ENCODE assay signal across 13 mouse cellular contexts in genomic region chr16:94919177-94919576, GRCm38 (mm10).
A peak's percentile ranks its signal among the peaks of the same experiment; 100 is the strongest.
DNase-seq lines count a peak whose midpoint lies in the region; ATAC-seq and TF ChIP-seq lines count a peak whose summit lies in the region.
"Had no signal": no experiment of that assay in that cellular context is flagged by ENCODE, and none has a peak within 500 bp of the region (broad histone marks: within the 10 kb centered on the region; RNA-seq: fewer than 3 reads in every experiment).

No protein-coding gene starts in this region.

- H3K36me3 ChIP-seq in forebrain, embryonic 13.5 days (ENCODE audit: poor library complexity, severe bottlenecking), result no peaks in the 10 kb centered on the region
- H3K36me3 ChIP-seq: heart, embryonic 12.5 days had no signal

- H3K4me2 ChIP-seq in forebrain, embryonic 13.5 days, result no peak overlapping the region
- H3K4me2 ChIP-seq: heart, embryonic 12.5 days; liver, embryonic 11.5 days had no signal

- H3K4me1 ChIP-seq in forebrain, embryonic 13.5 days, result peaks cover 11% of the 10 kb centered on the region
- H3K4me1 ChIP-seq: heart, embryonic 12.5 days had no signal

- no peaks in the 10 kb centered on the region for H3K9me3 ChIP-seq in forebrain, embryonic 13.5 days (replicated peaks)
- H3K9me3 ChIP-seq: heart, embryonic 12.5 days had no signal

- H3K9ac ChIP-seq in forebrain, embryonic 13.5 days, result no peak overlapping the region
- H3K9ac ChIP-seq: heart, embryonic 12.5 days had no signal

- H3K4me3 ChIP-seq in layer of hippocampus, adult 2 months, result no peak overlapping the region
- H3K4me3 ChIP-seq in forebrain, embryonic 13.5 days, result no peak overlapping the region
- H3K4me3 ChIP-seq: heart, embryonic 12.5 days had no signal

- 12% methylated on average over 5 of the region's 5 CpGs for WGBS in forebrain, embryonic 13.5 days

- DNase-seq in layer of hippocampus, adult 2 months (ENCODE audit: low spot score in 2 of 2), result peak in 1 of 2 experiments; percentile 47
- no peak for DNase-seq in layer of hippocampus, postnatal 36 days
- peak; percentile 87 for DNase-seq in brain, embryonic 14.5 days (ENCODE audit: low read depth)
- DNase-seq in layer of hippocampus, adult 9-11 months, result peak; percentile 55
- no peak for DNase-seq in cerebellum, postnatal 4 days (ENCODE audit: low spot score in 2 of 2)
- DNase-seq in urinary bladder, postnatal 14 days (ENCODE audit: low spot score), result no peak
- DNase-seq: cerebellum, adult 9-11 months; embryo, embryonic 11 days; heart, postnatal 4 days; right cerebral cortex, postnatal 25 days had no signal

- peak overlapping the region; percentile 25; the same call in 1 of the 2 replicates for H3K27ac ChIP-seq in layer of hippocampus, adult 2 months
- no peak overlapping the region for H3K27ac ChIP-seq in forebrain, embryonic 13.5 days

- no peaks in the 10 kb centered on the region for H3K27me3 ChIP-seq in forebrain, embryonic 13.5 days
- H3K27me3 ChIP-seq: heart, embryonic 12.5 days had no signal

- peak; percentile 75 for ATAC-seq in forebrain, embryonic 13.5 days

- TF ChIP-seq CTCF in layer of hippocampus, adult 2 months (conservative IDR thresholded peaks at IDR 0.05), result no peak
- TF ChIP-seq CTCF in brain, embryonic 14.5 days (IDR thresholded peaks at IDR 0.05; ENCODE audit: borderline replicate concordance, extremely low read depth, insufficient read depth, insufficient read length), result no peak

- no peak for TF ChIP-seq POLR2A in brain, embryonic 14.5 days (IDR thresholded peaks at IDR 0.05; ENCODE audit: borderline replicate concordance, extremely low read depth, insufficient read depth, insufficient read length, poor library complexity, severe bottlenecking)

Comparison
In these comparisons a context has a peak if more than half of its experiments do, and no peak if none do; other contexts are left out.
1. DNase-seq: peak in brain, embryonic 14.5 days (single experiment) and layer of hippocampus, adult 9-11 months (single experiment); none in layer of hippocampus, postnatal 36 days (0 of 2), cerebellum, postnatal 4 days (0 of 2) and urinary bladder, postnatal 14 days (single experiment).